Mouse (Mus musculus) heart, postnatal 4 days (tissue): ENCODE data around the gene Fgd6. TPM values are rescaled to one million over a fixed set of nuclear protein-coding genes. Genes with fewer than 3 reads are reported as not detected.

Experiments used
- DNase-seq: peaks from one replicate; pipeline ENCODE4 v3.0.0; 2021
- total RNA-seq, 2 experiments: library from RNA; stranded (reverse); gene quantifications; 2 replicates each; pipeline ENCODE4 v1.2.3; 2021

The Fgd6 gene
- 1 to 10 TPM; 5.5 to 6.1 TPM for total RNA-seq

- DNase-seq, result peak; percentile 99
Observed at GRCm38 (mm10) chr10:94035658-94036374, at the start of gene Fgd6, which contains the start of gene Vezt. Fgd6 (plus strand) TSS chr10:94036001. Vezt (minus strand) TSS chr10:94035817.

GRCm38 (mm10) chr10:93994136-93994535 lies 41.7 kb upstream of the Fgd6 start:
- DNase-seq, result peak; percentile 38

GRCm38 (mm10) chr10:93995100-93995499 lies 40.7 kb upstream of the Fgd6 start:
- no peak for DNase-seq

GRCm38 (mm10) chr10:93999357-93999756 lies 36.4 kb upstream of the Fgd6 start:
- DNase-seq, result no peak

- DNase-seq, result peak; percentile 33
Observed at GRCm38 (mm10) chr10:94000223-94000622, 35.6 kb upstream of the Fgd6 start.

- no peak for DNase-seq
Observed at GRCm38 (mm10) chr10:94008356-94008755, 27.4 kb upstream of the Fgd6 start.

GRCm38 (mm10) chr10:94009991-94010679 lies 25.7 kb upstream of the Fgd6 start:
- no peak for DNase-seq

- no peak for DNase-seq
Observed at GRCm38 (mm10) chr10:94011024-94011423, 24.8 kb upstream of the Fgd6 start.

GRCm38 (mm10) chr10:94013196-94013595 lies 22.6 kb upstream of the Fgd6 start:
- peak; percentile 74 for DNase-seq

GRCm38 (mm10) chr10:94014200-94014599 lies 21.6 kb upstream of the Fgd6 start:
- DNase-seq, result no peak

GRCm38 (mm10) chr10:94017455-94017854 lies 18.3 kb upstream of the Fgd6 start:
- no peak for DNase-seq

GRCm38 (mm10) chr10:94020587-94020986 lies 15.2 kb upstream of the Fgd6 start:
- DNase-seq, result no peak

GRCm38 (mm10) chr10:94021059-94021458 lies 14.7 kb upstream of the Fgd6 start:
- no peak for DNase-seq

- no peak for DNase-seq
Observed at GRCm38 (mm10) chr10:94025079-94025478, 10.7 kb upstream of the Fgd6 start.

- DNase-seq, result no peak
Observed at GRCm38 (mm10) chr10:94028493-94028892, 7.3 kb upstream of the Fgd6 start.

- no peak for DNase-seq
Observed at GRCm38 (mm10) chr10:94031164-94031563, 4.6 kb upstream of the Fgd6 start.

- peak; percentile 68 for DNase-seq
Observed at GRCm38 (mm10) chr10:94034876-94035657, 734 bp upstream of the Fgd6 start.

GRCm38 (mm10) chr10:94036375-94036758 lies 566 bp downstream of the Fgd6 start:
- no peak for DNase-seq

- no peak for DNase-seq
Observed at GRCm38 (mm10) chr10:94037196-94037595, 1.4 kb downstream of the Fgd6 start.

GRCm38 (mm10) chr10:94037596-94037995 lies 1.8 kb downstream of the Fgd6 start:
- no peak for DNase-seq

GRCm38 (mm10) chr10:94038366-94039260 lies 2.8 kb downstream of the Fgd6 start:
- no peak for DNase-seq

- no peak for DNase-seq
Observed at GRCm38 (mm10) chr10:94043908-94044307, 8.1 kb downstream of the Fgd6 start.
